Mouse (Mus musculus): ENCODE results near the gene Sirpa.

DNA sequence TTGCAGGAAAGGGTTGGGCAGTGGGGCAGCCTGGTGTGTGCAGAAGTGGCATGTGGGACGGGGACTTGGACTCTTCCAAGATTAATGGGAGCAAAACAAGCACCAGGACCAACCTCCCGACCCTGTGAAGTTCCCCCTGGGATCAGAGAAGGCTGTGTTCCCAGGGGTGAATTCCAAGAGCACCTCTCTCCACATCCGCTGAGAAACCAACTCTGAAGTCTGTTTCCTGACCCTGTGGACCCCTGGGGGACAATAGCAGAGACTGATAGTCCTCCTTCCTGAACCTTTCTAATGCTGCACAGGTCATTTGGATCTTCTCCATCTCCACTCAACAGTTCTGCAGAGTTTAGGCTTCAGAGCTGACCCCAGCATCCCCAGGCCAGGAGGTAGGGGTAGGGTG lies 10.8 kb upstream of the Sirpa start:
- TF ChIP-seq CTCF (conservative IDR thresholded peaks at IDR 0.05; ENCODE audit: low read length) (no peak), POU5F1 (IDR thresholded peaks at IDR 0.05; ENCODE audit: borderline replicate concordance, low read length) (no peak), NANOG (IDR thresholded peaks at IDR 0.05; ENCODE audit: borderline replicate concordance, low read length) (no peak)
